Comparison of ENCODE assay signal across 8 mouse cellular contexts in the genomic region with DNA sequence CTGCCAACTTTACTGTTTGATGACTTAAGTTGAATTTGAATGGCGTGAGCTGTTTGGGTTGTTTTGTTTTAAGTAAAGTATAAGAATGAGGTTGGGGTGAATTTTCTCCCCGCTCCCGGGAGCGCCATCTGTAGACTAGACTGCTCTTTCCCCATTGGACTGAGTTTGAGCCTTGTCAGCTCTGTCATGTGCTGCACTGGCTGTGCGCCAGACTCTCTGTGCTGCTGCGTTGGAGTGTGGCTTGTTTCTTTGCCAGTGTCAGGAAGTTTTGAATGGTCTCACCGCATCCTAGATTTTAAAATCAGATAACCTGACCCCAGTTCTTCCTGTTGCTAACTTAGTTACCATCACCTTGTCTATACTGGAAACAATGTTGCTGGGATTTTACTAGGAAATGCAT.
A peak's percentile ranks its signal among the peaks of the same experiment; 100 is the strongest.
DNase-seq lines count a peak whose midpoint lies in the region; ATAC-seq lines count a peak whose summit lies in the region.

No protein-coding gene starts in this region.

- H3K9me3 ChIP-seq in intestine, embryonic 16.5 days (ENCODE audit: control insufficient read depth, low read length) = no peaks in the 10 kb centered on the region

- H3K27me3 ChIP-seq in intestine, embryonic 16.5 days (replicated peaks; ENCODE audit: control insufficient read depth, insufficient read depth, low read length) = no peaks in the 10 kb centered on the region

- peaks cover 24% of the 10 kb centered on the region for H3K4me1 ChIP-seq in intestine, embryonic 16.5 days (ENCODE audit: control insufficient read depth, insufficient read depth, low read length)

- 25% methylated on average over 7 of the region's 7 CpGs for WGBS in intestine, embryonic 16.5 days

- DNase-seq in 416B (ENCODE audit: low read depth) = peak; percentile 95
- peak; percentile 68 for DNase-seq in MEL-GATA-1-ER (ENCODE audit: extremely low read depth, low read depth)
- DNase-seq in cerebellum, adult 8-10 months = peak; percentile 43
- DNase-seq in gastrocnemius, postnatal 14 days = peak; percentile 65
- peak; percentile 68 for DNase-seq in liver
- peak; percentile 56 to 68 for DNase-seq in right cerebral cortex, adult 2 months (ENCODE audit: low spot score in 2 of 2)
- no peak for DNase-seq in urinary bladder, postnatal 4 days (ENCODE audit: low spot score in 2 of 2)

- H3K4me2 ChIP-seq in intestine, embryonic 16.5 days (ENCODE audit: low read depth, low read length) = no peak overlapping the region

- no peak overlapping the region for H3K4me3 ChIP-seq in intestine, embryonic 16.5 days (ENCODE audit: low read length)

- no peak overlapping the region for H3K9ac ChIP-seq in intestine, embryonic 16.5 days (ENCODE audit: low read depth, low read length)

- H3K36me3 ChIP-seq in intestine, embryonic 16.5 days (ENCODE audit: control insufficient read depth, insufficient read depth, low read length) = no peaks in the 10 kb centered on the region

- intact Hi-C loops in gastrocnemius, postnatal 14 days (cut with DNase I; ENCODE audit: low total_unique reads) = no loop called here

- peak; percentile 69 for ATAC-seq in intestine, embryonic 16.5 days

- H3K27ac ChIP-seq in intestine, embryonic 16.5 days (ENCODE audit: low read length) = no peak overlapping the region

Comparison
In these comparisons a context has a peak if more than half of its experiments do, and no peak if none do; other contexts are left out.
1. DNase-seq: peak in 416B (single experiment), MEL-GATA-1-ER (single experiment), cerebellum, adult 8-10 months (single experiment), gastrocnemius, postnatal 14 days (single experiment), liver (single experiment) and right cerebral cortex, adult 2 months (2 of 2); none in urinary bladder, postnatal 4 days (0 of 2).